Mouse (Mus musculus): Measurements from ENCODE around the gene Terb2.

DNA sequence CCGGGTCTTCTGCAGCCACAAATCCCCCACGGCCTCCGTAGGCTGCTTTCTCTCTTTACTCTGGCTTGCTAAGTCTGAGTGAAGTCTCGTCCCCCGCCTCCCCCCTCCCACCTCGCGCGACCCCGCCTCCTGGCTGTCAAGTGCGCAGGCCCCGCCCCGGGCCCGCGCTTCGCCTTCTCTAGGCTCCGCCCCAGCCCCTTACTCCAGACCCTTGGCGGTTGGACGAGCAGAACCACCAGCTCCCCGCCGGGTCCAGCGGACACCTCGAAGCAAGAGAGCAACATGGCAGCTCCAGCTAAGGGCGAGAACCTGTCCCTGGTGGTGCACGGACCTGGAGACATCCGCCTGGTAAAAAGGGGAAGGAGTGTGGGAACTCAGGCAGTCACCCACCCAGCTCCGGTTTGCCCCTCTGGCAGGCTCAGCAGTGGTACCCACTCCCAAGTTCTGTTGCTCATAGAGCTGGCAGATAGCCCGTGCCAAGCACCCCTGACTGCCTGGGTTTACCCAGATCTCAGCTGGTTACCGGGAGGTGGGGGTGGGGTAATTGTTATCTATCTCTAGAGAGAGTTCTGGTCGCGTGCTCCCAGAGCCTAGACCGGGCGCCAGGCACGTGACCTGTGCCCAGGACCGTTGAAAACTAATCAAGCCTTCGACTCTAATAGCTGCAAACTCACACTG lies 48.7 kb downstream of the Terb2 start, which contains the start of gene Sord:
- no peak for TF ChIP-seq CTCF (IDR thresholded peaks at IDR 0.05; ENCODE audit: control insufficient read depth, insufficient read depth, insufficient read length)
- TF ChIP-seq MAX (IDR thresholded peaks at IDR 0.05), result no peak
